Mouse (Mus musculus): Measurements from ENCODE around the gene Grap. TPM values are rescaled to one million over a fixed set of nuclear protein-coding genes. Genes with fewer than 3 reads are reported as not detected.

The Grap gene
- polyA plus RNA-seq, 1 experiment: 119 TPM

GRCm38 (mm10) chr11:61667782-61668181 lies 14.7 kb downstream of the Grap start:
- TF ChIP-seq POLR2A (IDR thresholded peaks at IDR 0.05; ENCODE audit: control insufficient read depth, extremely low read depth, insufficient read depth, low read length, poor library complexity): no peak
- no peak for TF ChIP-seq CTCF (IDR thresholded peaks at IDR 0.05; ENCODE audit: borderline replicate concordance, control insufficient read depth, extremely low read depth, insufficient read depth, low read length, poor library complexity)
- DNase-seq: no peak
- H3K4me3 ChIP-seq (ENCODE audit: control insufficient read depth, insufficient read depth, low read length): no peak overlapping the region
- peaks cover 50% of the 10 kb centered on the region for H3K36me3 ChIP-seq (ENCODE audit: control insufficient read depth, insufficient read depth, low read length)
- H3K27me3 ChIP-seq (ENCODE audit: control insufficient read depth, insufficient read depth, low read length): no peaks in the 10 kb centered on the region
- no peak overlapping the region for H3K27ac ChIP-seq (ENCODE audit: control insufficient read depth, insufficient read depth, low read length)
- WGBS: 95% methylated on average over 5 of the region's 5 CpGs
- H3K4me1 ChIP-seq (replicated peaks; ENCODE audit: control insufficient read depth, insufficient read depth, low read length): peaks cover 24% of the 10 kb centered on the region

- Histone ChIP-seq H3K27ac (ENCODE audit: control insufficient read depth, insufficient read depth, low read length) (peak overlapping the region; percentile 67), H3K36me3 (ENCODE audit: control insufficient read depth, insufficient read depth, low read length) (peaks cover 30% of the 10 kb centered on the region), H3K4me3 (ENCODE audit: control insufficient read depth, insufficient read depth, low read length) (no peak overlapping the region), H3K4me1 (replicated peaks; ENCODE audit: control insufficient read depth, insufficient read depth, low read length) (peaks cover 24% of the 10 kb centered on the region), H3K27me3 (ENCODE audit: control insufficient read depth, insufficient read depth, low read length) (no peaks in the 10 kb centered on the region)
- DNase-seq: peak; percentile 50
- TF ChIP-seq POLR2A (IDR thresholded peaks at IDR 0.05; ENCODE audit: control insufficient read depth, extremely low read depth, insufficient read depth, low read length, poor library complexity) (no peak), CTCF (IDR thresholded peaks at IDR 0.05; ENCODE audit: borderline replicate concordance, control insufficient read depth, extremely low read depth, insufficient read depth, low read length, poor library complexity) (no peak)
- 45% methylated on average over 14 of the region's 14 CpGs for WGBS
These were observed 16.7 kb downstream of the Grap start for GRCm38 (mm10) chr11:61669492-61670490.

GRCm38 (mm10) chr11:61671781-61672383 lies 18.8 kb downstream of the Grap start:
- H3K27me3 ChIP-seq (ENCODE audit: control insufficient read depth, insufficient read depth, low read length): no peaks in the 10 kb centered on the region
- peaks cover 22% of the 10 kb centered on the region for H3K36me3 ChIP-seq (ENCODE audit: control insufficient read depth, insufficient read depth, low read length)
- no peak for TF ChIP-seq CTCF (IDR thresholded peaks at IDR 0.05; ENCODE audit: borderline replicate concordance, control insufficient read depth, extremely low read depth, insufficient read depth, low read length, poor library complexity)
- no peak for TF ChIP-seq POLR2A (IDR thresholded peaks at IDR 0.05; ENCODE audit: control insufficient read depth, extremely low read depth, insufficient read depth, low read length, poor library complexity)
- H3K4me3 ChIP-seq (ENCODE audit: control insufficient read depth, insufficient read depth, low read length): no peak overlapping the region
- peaks cover 35% of the 10 kb centered on the region for H3K4me1 ChIP-seq (replicated peaks; ENCODE audit: control insufficient read depth, insufficient read depth, low read length)
- H3K27ac ChIP-seq (ENCODE audit: control insufficient read depth, insufficient read depth, low read length): no peak overlapping the region
- DNase-seq: no peak
- WGBS: 98% methylated on average over 19 of the region's 19 CpGs

GRCm38 (mm10) chr11:61673686-61674085 lies 20.6 kb downstream of the Grap start:
- TF ChIP-seq CTCF (IDR thresholded peaks at IDR 0.05; ENCODE audit: borderline replicate concordance, control insufficient read depth, extremely low read depth, insufficient read depth, low read length, poor library complexity): peak; percentile 38; the same call in 1 of the 2 replicates
- TF ChIP-seq POLR2A (IDR thresholded peaks at IDR 0.05; ENCODE audit: control insufficient read depth, extremely low read depth, insufficient read depth, low read length, poor library complexity): no peak
- Histone ChIP-seq H3K27ac (ENCODE audit: control insufficient read depth, insufficient read depth, low read length) (no peak overlapping the region), H3K27me3 (ENCODE audit: control insufficient read depth, insufficient read depth, low read length) (no peaks in the 10 kb centered on the region), H3K4me3 (ENCODE audit: control insufficient read depth, insufficient read depth, low read length) (no peak overlapping the region), H3K4me1 (replicated peaks; ENCODE audit: control insufficient read depth, insufficient read depth, low read length) (peaks cover 30% of the 10 kb centered on the region), H3K36me3 (ENCODE audit: control insufficient read depth, insufficient read depth, low read length) (peaks cover 22% of the 10 kb centered on the region)
- DNase-seq: no peak
- WGBS: 67% methylated on average over 8 of the region's 8 CpGs

- 67% methylated on average over 19 of the region's 19 CpGs for WGBS
- Histone ChIP-seq H3K27ac (ENCODE audit: control insufficient read depth, insufficient read depth, low read length) (no peak overlapping the region), H3K4me3 (ENCODE audit: control insufficient read depth, insufficient read depth, low read length) (no peak overlapping the region), H3K27me3 (ENCODE audit: control insufficient read depth, insufficient read depth, low read length) (no peaks in the 10 kb centered on the region), H3K36me3 (ENCODE audit: control insufficient read depth, insufficient read depth, low read length) (peaks cover 22% of the 10 kb centered on the region), H3K4me1 (replicated peaks; ENCODE audit: control insufficient read depth, insufficient read depth, low read length) (peaks cover 24% of the 10 kb centered on the region)
- DNase-seq: no peak
- TF ChIP-seq POLR2A (IDR thresholded peaks at IDR 0.05; ENCODE audit: control insufficient read depth, extremely low read depth, insufficient read depth, low read length, poor library complexity): no peak
- TF ChIP-seq CTCF (IDR thresholded peaks at IDR 0.05; ENCODE audit: borderline replicate concordance, control insufficient read depth, extremely low read depth, insufficient read depth, low read length, poor library complexity): no peak
These were observed 21.2 kb downstream of the Grap start for GRCm38 (mm10) chr11:61674151-61674838.

GRCm38 (mm10) chr11:61674839-61675159 lies 21.7 kb downstream of the Grap start:
- no peak overlapping the region for H3K27ac ChIP-seq (ENCODE audit: control insufficient read depth, insufficient read depth, low read length)
- WGBS: 47% methylated on average over 8 of the region's 8 CpGs
- TF ChIP-seq CTCF (IDR thresholded peaks at IDR 0.05; ENCODE audit: borderline replicate concordance, control insufficient read depth, extremely low read depth, insufficient read depth, low read length, poor library complexity): no peak
- TF ChIP-seq POLR2A (IDR thresholded peaks at IDR 0.05; ENCODE audit: control insufficient read depth, extremely low read depth, insufficient read depth, low read length, poor library complexity): no peak
- peaks cover 22% of the 10 kb centered on the region for H3K36me3 ChIP-seq (ENCODE audit: control insufficient read depth, insufficient read depth, low read length)
- H3K4me1 ChIP-seq (replicated peaks; ENCODE audit: control insufficient read depth, insufficient read depth, low read length): peaks cover 19% of the 10 kb centered on the region
- H3K27me3 ChIP-seq (ENCODE audit: control insufficient read depth, insufficient read depth, low read length): no peaks in the 10 kb centered on the region
- no peak overlapping the region for H3K4me3 ChIP-seq (ENCODE audit: control insufficient read depth, insufficient read depth, low read length)
- DNase-seq: no peak
